Mouse (Mus musculus): ENCODE results near the gene Faim2.

DNA sequence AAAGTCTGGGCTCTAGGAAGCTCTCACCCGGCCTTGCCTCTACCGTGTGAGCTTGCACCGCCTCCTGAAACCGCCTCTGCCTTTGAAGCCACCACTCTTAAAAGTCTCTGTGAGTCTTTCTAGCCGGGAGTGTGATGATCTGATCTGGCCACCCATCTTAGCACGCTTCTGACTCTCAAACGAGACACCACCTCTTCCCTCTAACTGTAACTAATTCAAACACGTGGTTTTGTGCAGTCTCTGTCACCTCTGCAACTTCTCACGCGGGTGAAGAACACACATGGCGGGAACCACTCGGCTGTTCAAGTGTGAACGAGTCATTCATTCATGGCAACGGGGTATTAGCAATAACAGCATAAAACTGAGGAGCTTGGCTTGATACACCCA is 56.3 kb downstream of the Faim2 start:
- TF ChIP-seq CTCF (IDR thresholded peaks at IDR 0.05; ENCODE audit: low read depth) = no peak
- no peak for TF ChIP-seq EP300 (optimal IDR thresholded peaks at IDR 0.05)
